Comparison of ENCODE assay signal across 11 mouse cellular contexts in genomic region chr13:60358408-60359060, GRCm38 (mm10).
DNase-seq lines count a peak whose midpoint lies in the region; ATAC-seq lines count a peak whose summit lies in the region.
"Had no signal": no experiment of that assay in that cellular context is flagged by ENCODE, and none has a peak within 500 bp of the region (broad histone marks: within the 10 kb centered on the region; RNA-seq: fewer than 3 reads in every experiment).

No protein-coding gene starts in this region.

- no peak for DNase-seq in kidney, adult 9 months
- peak; percentile 66 for DNase-seq in MN1 (ENCODE audit: low spot score)
- peak; percentile 47 to 55 for DNase-seq in heart, adult 9 months (ENCODE audit: low spot score in 2 of 2)
- DNase-seq in lung, postnatal 10 days = peak; percentile 29
- no peak for DNase-seq in layer of hippocampus, adult 9-10 months (ENCODE audit: low spot score)
- no peak for DNase-seq in urinary bladder, postnatal 14 days (ENCODE audit: low spot score)
- DNase-seq in cerebellum, adult 9-11 months = no peak
- DNase-seq: kidney, postnatal 25 days had no signal

- H3K9ac ChIP-seq in kidney, embryonic 15.5 days = no peak overlapping the region
- H3K9ac ChIP-seq: liver, embryonic 15.5 days had no signal

- H3K4me3 ChIP-seq in kidney, embryonic 15.5 days (replicated peaks) = no peak overlapping the region
- H3K4me3 ChIP-seq: liver, embryonic 15.5 days had no signal

- WGBS in kidney, embryonic 15.5 days = 74% methylated on average over 7 of the region's 7 CpGs

- no peaks in the 10 kb centered on the region for H3K27me3 ChIP-seq in kidney, embryonic 15.5 days
- H3K27me3 ChIP-seq: liver, embryonic 15.5 days had no signal

- no peak overlapping the region for H3K4me2 ChIP-seq in kidney, embryonic 15.5 days
- H3K4me2 ChIP-seq: liver, embryonic 15.5 days had no signal

- H3K27ac ChIP-seq in kidney, embryonic 15.5 days = peak overlapping the region; percentile 60
- H3K27ac ChIP-seq: liver, embryonic 15.5 days had no signal

- H3K36me3 ChIP-seq in kidney, embryonic 15.5 days = no peaks in the 10 kb centered on the region
- H3K36me3 ChIP-seq: G1E; liver, embryonic 15.5 days had no signal

- no peak for ATAC-seq in kidney, embryonic 15.5 days (replicated peaks; ENCODE audit: low FRiP score)

- peaks cover 12% of the 10 kb centered on the region for H3K4me1 ChIP-seq in kidney, embryonic 15.5 days
- H3K4me1 ChIP-seq: liver, embryonic 15.5 days had no signal

- no peaks in the 10 kb centered on the region for H3K9me3 ChIP-seq in kidney, embryonic 15.5 days (replicated peaks)
- H3K9me3 ChIP-seq: liver, embryonic 15.5 days had no signal

Comparison
In these comparisons a context has a peak if more than half of its experiments do, and no peak if none do; other contexts are left out.
1. DNase-seq: peak in MN1 (single experiment), heart, adult 9 months (2 of 2) and lung, postnatal 10 days (single experiment); none in kidney, adult 9 months (single experiment), layer of hippocampus, adult 9-10 months (single experiment), urinary bladder, postnatal 14 days (single experiment) and cerebellum, adult 9-11 months (single experiment).